Mouse (Mus musculus) T-helper 2 cell (primary cell): ENCODE data around the gene Kcnh4.

Experiments used
- in situ Hi-C: fragments of 300-600 bp; cut with MboI, MseI; formaldehyde crosslinking; loops from one replicate; pipeline ENCODE4 v1.15.1; 2025; ENCODE audit warnings: high pct_unique_total_duplicates

The Kcnh4 gene

GRCm38 (mm10) chr11:100767871-100768270, 8.1 kb upstream of the Kcnh4 start:
- in situ Hi-C loops, result loop anchor here (5.0 kb wide), 1 partner anchor 34 kb away; no protein-coding TSS in a partner anchor

- in situ Hi-C loops, result loop anchor here (5.0 kb wide), 1 partner anchor 36 kb away; no protein-coding TSS in a partner anchor
Observed at GRCm38 (mm10) chr11:100766726-100767125, 7.0 kb upstream of the Kcnh4 start.

- in situ Hi-C loops, result no loop called here
Observed at GRCm38 (mm10) chr11:100762831-100763230, 3.1 kb upstream of the Kcnh4 start, which contains the start of gene Hcrt. Gene Hcrt, minus strand, starts transcription at chr11:100762931.

GRCm38 (mm10) chr11:100761547-100762045, 1.9 kb upstream of the Kcnh4 start:
- in situ Hi-C loops, result no loop called here

GRCm38 (mm10) chr11:100758707-100759610, 783 bp downstream of the Kcnh4 start:
- in situ Hi-C loops, result no loop called here

- in situ Hi-C loops, result no loop called here
Observed at GRCm38 (mm10) chr11:100757566-100757965, 2.2 kb downstream of the Kcnh4 start.

GRCm38 (mm10) chr11:100756476-100756875, 3.3 kb downstream of the Kcnh4 start:
- in situ Hi-C loops, result no loop called here

GRCm38 (mm10) chr11:100754693-100755057, 5.1 kb downstream of the Kcnh4 start:
- in situ Hi-C loops, result no loop called here

GRCm38 (mm10) chr11:100754021-100754692, 5.6 kb downstream of the Kcnh4 start:
- in situ Hi-C loops, result no loop called here

- in situ Hi-C loops, result no loop called here
Observed at GRCm38 (mm10) chr11:100752294-100752693, 7.4 kb downstream of the Kcnh4 start.

- in situ Hi-C loops, result no loop called here
Observed at GRCm38 (mm10) chr11:100750127-100750526, 9.6 kb downstream of the Kcnh4 start.

GRCm38 (mm10) chr11:100749469-100749868, 10.3 kb downstream of the Kcnh4 start:
- in situ Hi-C loops, result no loop called here

GRCm38 (mm10) chr11:100748620-100749019, 11.1 kb downstream of the Kcnh4 start:
- in situ Hi-C loops, result no loop called here

- in situ Hi-C loops, result no loop called here
Observed at GRCm38 (mm10) chr11:100747114-100747513, 12.6 kb downstream of the Kcnh4 start.

GRCm38 (mm10) chr11:100746546-100746945, 13.2 kb downstream of the Kcnh4 start:
- in situ Hi-C loops, result no loop called here

- in situ Hi-C loops, result no loop called here
Observed at GRCm38 (mm10) chr11:100745085-100745484, 14.7 kb downstream of the Kcnh4 start.

GRCm38 (mm10) chr11:100741348-100741747, 18.4 kb downstream of the Kcnh4 start:
- in situ Hi-C loops, result no loop called here

- in situ Hi-C loops, result no loop called here
Observed at GRCm38 (mm10) chr11:100738749-100739148, 21.0 kb downstream of the Kcnh4 start.

GRCm38 (mm10) chr11:100738066-100738604, 21.6 kb downstream of the Kcnh4 start, which contains the start of gene Rab5c:
Gene Rab5c, minus strand, starts transcription at chr11:100738215.
- in situ Hi-C loops, result no loop called here

GRCm38 (mm10) chr11:100737105-100737733, 22.5 kb downstream of the Kcnh4 start:
- in situ Hi-C loops, result no loop called here

- in situ Hi-C loops, result no loop called here
Observed at GRCm38 (mm10) chr11:100736746-100737080, 23.0 kb downstream of the Kcnh4 start.
